In the genomic region with DNA sequence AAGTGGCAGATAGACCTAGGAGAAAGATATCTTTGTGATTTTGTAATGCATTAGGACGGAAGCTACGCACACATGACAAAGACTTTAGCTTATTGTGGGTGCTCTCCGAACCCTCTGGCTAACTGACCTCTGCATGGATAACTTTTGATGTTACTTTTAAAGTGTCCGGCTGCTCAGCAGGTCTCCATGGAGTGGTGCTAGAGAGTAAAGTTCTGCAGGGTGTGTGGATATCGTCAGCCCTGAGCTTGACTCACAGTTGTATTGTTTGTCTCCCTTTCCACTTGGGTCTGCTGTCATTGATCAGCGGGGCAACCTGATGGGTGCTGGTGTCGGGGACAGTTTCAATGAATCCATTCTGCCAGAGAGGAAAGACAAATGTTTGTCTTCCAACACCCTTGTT, we compare ENCODE assay signal across 21 mouse cellular contexts. TPM values are rescaled to one million over a fixed set of nuclear protein-coding genes. Genes with fewer than 3 reads are reported as not detected.
DNase-seq lines count a peak whose midpoint lies in the region; ATAC-seq and TF ChIP-seq lines count a peak whose summit lies in the region.
"Had no signal": no experiment of that assay in that cellular context is flagged by ENCODE, and none has a peak within 500 bp of the region (broad histone marks: within the 10 kb centered on the region; RNA-seq: fewer than 3 reads in every experiment).

No protein-coding gene starts in this region.

- peak; percentile 70 for ATAC-seq in frontal cortex, adult (ENCODE audit: low TSS enrichment)
- no peak for ATAC-seq in kidney, postnatal 0 days (replicated peaks; ENCODE audit: low FRiP score, low read depth)
- no peak for ATAC-seq in lung, postnatal 0 days
- ATAC-seq: forebrain, embryonic 16.5 days had no signal

- H3K4me1 ChIP-seq in kidney, postnatal 0 days (replicated peaks; ENCODE audit: insufficient read depth, low read length): no peaks in the 10 kb centered on the region
- H3K4me1 ChIP-seq in lung, postnatal 0 days (ENCODE audit: insufficient read depth, low read depth, low read length): no peaks in the 10 kb centered on the region
- no peaks in the 10 kb centered on the region for H3K4me1 ChIP-seq in cortical plate, adult 2 months (ENCODE audit: control insufficient read depth, insufficient read depth, low read length)
- H3K4me1 ChIP-seq: embryonic facial prominence, embryonic 12.5 days; limb, embryonic 15.5 days had no signal

- WGBS in kidney, postnatal 0 days: 58% methylated on average over 7 of the region's 7 CpGs
- 50% methylated on average over 7 of the region's 7 CpGs for WGBS in lung, postnatal 0 days

- TF ChIP-seq POLR2A in cortical plate, adult 2 months (IDR thresholded peaks at IDR 0.05; ENCODE audit: extremely low read depth, insufficient read depth, low read length): no peak

- H3K9ac ChIP-seq in kidney, postnatal 0 days (ENCODE audit: low read depth, low read length): no peak overlapping the region
- H3K9ac ChIP-seq in lung, postnatal 0 days (replicated peaks; ENCODE audit: low read depth): no peak overlapping the region
- H3K9ac ChIP-seq: embryonic facial prominence, embryonic 12.5 days; hindbrain, embryonic 14.5 days; limb, embryonic 15.5 days had no signal

- no peak for DNase-seq in frontal cortex, adult 2 months (ENCODE audit: extremely low spot score in 1 of 2, low spot score in 1 of 2)
- DNase-seq in kidney, postnatal 0 days (ENCODE audit: low spot score): no peak
- no peak for DNase-seq in kidney, postnatal 4 days
- DNase-seq in lung, postnatal 0 days (ENCODE audit: low spot score): no peak
- DNase-seq in lung, postnatal 25 days (ENCODE audit: low spot score): no peak
- DNase-seq in left cerebral cortex, postnatal 25 days (ENCODE audit: low spot score in 2 of 2): no peak
- DNase-seq: cerebellum, postnatal 14 days; gastrocnemius, postnatal 14 days; heart, postnatal 10 days; kidney, adult 18-20 months; lung, adult 18-20 months; spleen, adult 18-20 months; thymus, postnatal 25 days had no signal

- H3K4me2 ChIP-seq in kidney, postnatal 0 days (ENCODE audit: low read length): no peak overlapping the region
- H3K4me2 ChIP-seq in lung, postnatal 0 days (replicated peaks; ENCODE audit: low read depth, low read length): no peak overlapping the region
- H3K4me2 ChIP-seq: embryonic facial prominence, embryonic 12.5 days; hindbrain, embryonic 14.5 days; limb, embryonic 15.5 days had no signal

- no peaks in the 10 kb centered on the region for H3K9me3 ChIP-seq in kidney, postnatal 0 days (replicated peaks; ENCODE audit: low read length)
- H3K9me3 ChIP-seq in lung, postnatal 0 days (ENCODE audit: low read length): no peaks in the 10 kb centered on the region
- H3K9me3 ChIP-seq: embryonic facial prominence, embryonic 12.5 days; G1E; limb, embryonic 15.5 days; megakaryocyte, embryonic 14.5 days had no signal

- no peak for TF ChIP-seq EP300 in lung, postnatal 0 days (IDR thresholded peaks at IDR 0.05)

- no peak overlapping the region for H3K27ac ChIP-seq in kidney, postnatal 0 days
- no peak overlapping the region for H3K27ac ChIP-seq in lung, postnatal 0 days (ENCODE audit: low read length)
- no peak overlapping the region for H3K27ac ChIP-seq in cortical plate, adult 2 months (ENCODE audit: insufficient read depth, low read length)
- H3K27ac ChIP-seq: embryonic facial prominence, embryonic 12.5 days; hindbrain, embryonic 14.5 days; limb, embryonic 15.5 days had no signal

- no peaks in the 10 kb centered on the region for H3K27me3 ChIP-seq in kidney, postnatal 0 days (ENCODE audit: insufficient read depth, low read length)
- no peaks in the 10 kb centered on the region for H3K27me3 ChIP-seq in lung, postnatal 0 days (replicated peaks; ENCODE audit: insufficient read depth, low read length)
- H3K27me3 ChIP-seq: embryonic facial prominence, embryonic 12.5 days; limb, embryonic 15.5 days; megakaryocyte, embryonic 14.5 days had no signal

- no peak overlapping the region for H3K4me3 ChIP-seq in kidney, postnatal 0 days (replicated peaks; ENCODE audit: low read depth, low read length)
- H3K4me3 ChIP-seq in lung, postnatal 0 days (ENCODE audit: low read depth, low read length): no peak overlapping the region
- no peak overlapping the region for H3K4me3 ChIP-seq in cortical plate, adult 2 months (ENCODE audit: insufficient read depth, low read length)
- H3K4me3 ChIP-seq: embryonic facial prominence, embryonic 12.5 days; limb, embryonic 15.5 days; megakaryocyte, embryonic 14.5 days had no signal

- no peaks in the 10 kb centered on the region for H3K36me3 ChIP-seq in kidney, postnatal 0 days (ENCODE audit: insufficient read depth, low read length)
- H3K36me3 ChIP-seq in lung, postnatal 0 days (ENCODE audit: insufficient read depth, low read length): no peaks in the 10 kb centered on the region
- H3K36me3 ChIP-seq: embryonic facial prominence, embryonic 12.5 days; G1E; limb, embryonic 15.5 days had no signal

- intact Hi-C loops in left cerebral cortex, postnatal 25 days (cut with DNase I): loop anchor here (5.0 to 10.0 kb wide), 2 partner anchors 58 to 405 kb away; a partner anchor contains a TSS

- TF ChIP-seq CTCF in kidney, postnatal 0 days (IDR thresholded peaks at IDR 0.05; ENCODE audit: low read depth): peak; percentile 58
- TF ChIP-seq CTCF in lung, postnatal 0 days (IDR thresholded peaks at IDR 0.05): peak; percentile 53
- peak; percentile 34; the same call in 1 of the 2 replicates for TF ChIP-seq CTCF in cortical plate, adult 2 months (IDR thresholded peaks at IDR 0.05; ENCODE audit: extremely low read depth, insufficient read depth, low read length)

RNA-seq across cellular contexts. Expression of a gene that starts 33.7 kb away (rescaled TPM):
- 1.3 and 1.4 TPM in 2 replicates for polyA plus RNA-seq in frontal cortex, adult 2 months (2012; rRNA removed)
- polyA plus RNA-seq in kidney, postnatal 0 days (2015; fragmentation: Nextera tagmentation; extraction: Ambion mirVana): 4.0 and 4.1 TPM in 2 replicates
- polyA plus RNA-seq in lung, postnatal 0 days (2015; fragmentation: Nextera tagmentation; extraction: Ambion mirVana): 8.5 and 9.5 TPM in 2 replicates
- polyA plus RNA-seq in cortical plate, adult 2 months (2012; rRNA removed): 1.8 and 2.0 TPM in 2 replicates
- total RNA-seq in left cerebral cortex, postnatal 25 days (2021): 1 to 10 TPM; 1.1 to 1.4 TPM
- total RNA-seq: G1E had no signal
- polyA plus RNA-seq: forebrain, embryonic 16.5 days; G1E had no signal
